Mouse (Mus musculus): ENCODE results near the gene 2310061I04Rik. TPM values are rescaled to one million over a fixed set of nuclear protein-coding genes. Genes with fewer than 3 reads are reported as not detected.

The 2310061I04Rik gene
- total RNA-seq, 2 experiments from 2014 or later: 44.4 to 49.0 TPM

Small RNA genes lying within 50 kb of the gene (microRNA-seq; reads per million reads assigned to microRNA genes)
- gene Gm28033 (not detected), gene Mir1894 (not detected)

Other genes starting within 250 kb of the 2310061I04Rik start
- 10 to 100 TPM; 22.1 to 24.4 TPM for gene Vars2, start 229.8 kb downstream of the 2310061I04Rik start, total RNA-seq (2021)
- gene Gtf2h4, start 223.7 kb downstream of the 2310061I04Rik start, total RNA-seq (2021): 10 to 100 TPM; 20.6 to 29.2 TPM
- 10 to 100 TPM; 69.6 to 71.4 TPM for gene Ddr1, start 192.8 kb downstream of the 2310061I04Rik start, total RNA-seq (2021)
- gene Ier3, start 75.7 kb downstream of the 2310061I04Rik start, total RNA-seq (2021): 10 to 100 TPM; 11.1 to 13.1 TPM
- gene Flot1, start 74.2 kb downstream of the 2310061I04Rik start, total RNA-seq (2021): 10 to 100 TPM; 52.6 to 56.9 TPM
- gene Tubb5, start 59.1 kb downstream of the 2310061I04Rik start, total RNA-seq (2021): 100 to 1,000 TPM; 408 to 451 TPM
- 10 to 100 TPM; 22.9 to 25.2 TPM for gene Mdc1, start 55.9 kb downstream of the 2310061I04Rik start, total RNA-seq (2021)
- 10 to 100 TPM; 20.8 to 26.4 TPM for gene Nrm, start 36.1 kb downstream of the 2310061I04Rik start, total RNA-seq (2021)
- gene Ppp1r18, start 31.8 kb downstream of the 2310061I04Rik start, total RNA-seq (2021): 10 to 100 TPM; 30.2 to 32.7 TPM
- 10 to 100 TPM; 22.1 to 25.1 TPM for gene Dhx16, start 17.6 kb downstream of the 2310061I04Rik start, total RNA-seq (2021)
- gene Atat1, start 12.6 kb upstream of the 2310061I04Rik start, total RNA-seq (2021): 10 to 100 TPM; 13.3 to 18.4 TPM
- 10 to 100 TPM; 40.5 to 46.8 TPM for gene Mrps18b, start 19.0 kb upstream of the 2310061I04Rik start, total RNA-seq (2021)
- 10 to 100 TPM; 44.6 to 52.8 TPM for gene Ppp1r10, start 19.0 kb upstream of the 2310061I04Rik start, total RNA-seq (2021)
- 10 to 100 TPM; 74.3 to 75.6 TPM for gene Abcf1, start 72.3 kb upstream of the 2310061I04Rik start, total RNA-seq (2021)
- 10 to 100 TPM; 34.3 to 38.7 TPM for gene Gnl1, start 82.4 kb upstream of the 2310061I04Rik start, total RNA-seq (2021)
- gene Prr3, start 82.8 kb upstream of the 2310061I04Rik start, total RNA-seq (2021): 10 to 100 TPM; 13.2 to 15.0 TPM
- gene H2-T24, start 123.1 kb upstream of the 2310061I04Rik start, total RNA-seq (2021): under 1 TPM; 0.44 to 0.76 TPM
- 1 to 10 TPM; 5.0 to 5.7 TPM for gene H2-T23, start 135.4 kb upstream of the 2310061I04Rik start, total RNA-seq (2021)
- 10 to 100 TPM; 10.8 to 11.6 TPM for gene H2-T22, start 145.3 kb upstream of the 2310061I04Rik start, total RNA-seq (2021)
- not detected for gene Gm6034, start 145.5 kb upstream of the 2310061I04Rik start, total RNA-seq (2021)
- gene Gm11127, start 160.9 kb upstream of the 2310061I04Rik start, total RNA-seq (2021): 1 to 10 TPM; 1.7 to 2.1 TPM
- not detected for gene Gm19684, start 224.2 kb upstream of the 2310061I04Rik start, total RNA-seq (2021)
- not detected for gene Gm7030, start 232.0 kb upstream of the 2310061I04Rik start, total RNA-seq (2021)